Mouse (Mus musculus): ENCODE measurements around the gene Cacna1e. TPM values are rescaled to one million over a fixed set of nuclear protein-coding genes. Genes with fewer than 3 reads are reported as not detected.

The Cacna1e gene
- polyA plus RNA-seq, 1 experiment from 2014 or later, result 0.20 TPM

DNA sequence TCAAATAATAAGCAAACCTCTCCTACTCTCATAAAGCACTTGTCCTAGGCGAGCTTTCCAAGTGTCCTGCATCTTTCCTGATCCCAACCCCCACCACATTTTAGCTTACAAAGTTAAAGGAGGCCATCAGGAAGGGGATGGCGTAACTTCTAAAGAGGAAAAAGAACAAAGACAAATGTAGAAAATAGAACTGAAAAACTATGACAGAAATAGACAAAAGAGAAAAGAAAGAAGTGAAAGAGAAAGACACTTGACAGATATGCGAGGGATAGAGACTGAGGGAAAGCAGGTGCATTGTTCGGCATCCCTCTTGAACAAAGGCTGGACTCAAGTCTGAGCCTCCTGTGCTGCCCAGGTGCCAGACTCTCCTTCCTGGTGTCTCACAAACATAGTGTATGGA lies 246.5 kb downstream of the Cacna1e start:
- WGBS (ENCODE audit: insufficient replicate concordance), result 68% methylated on average over 4 of the region's 4 CpGs
- Histone ChIP-seq H3K36me3 (replicated peaks; ENCODE audit: insufficient read depth, low read length) (no peaks in the 10 kb centered on the region), H3K27ac (ENCODE audit: low read depth) (no peak overlapping the region), H3K4me3 (ENCODE audit: low read depth, low read length) (no peak overlapping the region), H3K27me3 (ENCODE audit: insufficient read depth, low read length) (no peaks in the 10 kb centered on the region), H3K4me1 (ENCODE audit: insufficient read depth) (no peaks in the 10 kb centered on the region), H3K9ac (replicated peaks) (no peak overlapping the region), H3K4me2 (ENCODE audit: low read depth, low read length) (no peak overlapping the region), H3K9me3 (ENCODE audit: low read length) (no peaks in the 10 kb centered on the region)
- DNase-seq (no peak), ATAC-seq (no peak)
- no peak for TF ChIP-seq EP300 (IDR thresholded peaks at IDR 0.05; ENCODE audit: low read depth)
- TF ChIP-seq CTCF (IDR thresholded peaks at IDR 0.05; ENCODE audit: low read depth), result no peak

- H3K4me2 ChIP-seq (ENCODE audit: low read depth, low read length), result no peak overlapping the region
- H3K9me3 ChIP-seq (ENCODE audit: low read length), result no peaks in the 10 kb centered on the region
- no peak overlapping the region for H3K9ac ChIP-seq (replicated peaks)
- no peaks in the 10 kb centered on the region for H3K27me3 ChIP-seq (ENCODE audit: insufficient read depth, low read length)
- TF ChIP-seq EP300 (IDR thresholded peaks at IDR 0.05; ENCODE audit: low read depth) (no peak), CTCF (IDR thresholded peaks at IDR 0.05; ENCODE audit: low read depth) (no peak)
- H3K36me3 ChIP-seq (replicated peaks; ENCODE audit: insufficient read depth, low read length), result no peaks in the 10 kb centered on the region
- ATAC-seq (no peak), DNase-seq (no peak)
- H3K4me1 ChIP-seq (ENCODE audit: insufficient read depth), result no peaks in the 10 kb centered on the region
- no peak overlapping the region for H3K27ac ChIP-seq (ENCODE audit: low read depth)
- no peak overlapping the region for H3K4me3 ChIP-seq (ENCODE audit: low read depth, low read length)
- 87% methylated on average over 9 of the region's 9 CpGs for WGBS (ENCODE audit: insufficient replicate concordance)
These were observed 248.5 kb downstream of the Cacna1e start for GRCm38 (mm10) chr1:154635766-154636165.

GRCm38 (mm10) chr1:154632886-154633285 lies 251.4 kb downstream of the Cacna1e start:
- TF ChIP-seq EP300 (IDR thresholded peaks at IDR 0.05; ENCODE audit: low read depth) (no peak), CTCF (IDR thresholded peaks at IDR 0.05; ENCODE audit: low read depth) (no peak)
- no peak overlapping the region for H3K4me2 ChIP-seq (ENCODE audit: low read depth, low read length)
- no peak overlapping the region for H3K27ac ChIP-seq (ENCODE audit: low read depth)
- no peak for ATAC-seq
- H3K4me3 ChIP-seq (ENCODE audit: low read depth, low read length), result no peak overlapping the region
- H3K4me1 ChIP-seq (ENCODE audit: insufficient read depth), result no peaks in the 10 kb centered on the region
- no peak overlapping the region for H3K9ac ChIP-seq (replicated peaks)
- no peak for DNase-seq
- no peaks in the 10 kb centered on the region for H3K9me3 ChIP-seq (ENCODE audit: low read length)
- WGBS (ENCODE audit: insufficient replicate concordance), result 75% methylated on average over 2 of the region's 2 CpGs
- H3K27me3 ChIP-seq (ENCODE audit: insufficient read depth, low read length), result no peaks in the 10 kb centered on the region
- H3K36me3 ChIP-seq (replicated peaks; ENCODE audit: insufficient read depth, low read length), result no peaks in the 10 kb centered on the region

DNA sequence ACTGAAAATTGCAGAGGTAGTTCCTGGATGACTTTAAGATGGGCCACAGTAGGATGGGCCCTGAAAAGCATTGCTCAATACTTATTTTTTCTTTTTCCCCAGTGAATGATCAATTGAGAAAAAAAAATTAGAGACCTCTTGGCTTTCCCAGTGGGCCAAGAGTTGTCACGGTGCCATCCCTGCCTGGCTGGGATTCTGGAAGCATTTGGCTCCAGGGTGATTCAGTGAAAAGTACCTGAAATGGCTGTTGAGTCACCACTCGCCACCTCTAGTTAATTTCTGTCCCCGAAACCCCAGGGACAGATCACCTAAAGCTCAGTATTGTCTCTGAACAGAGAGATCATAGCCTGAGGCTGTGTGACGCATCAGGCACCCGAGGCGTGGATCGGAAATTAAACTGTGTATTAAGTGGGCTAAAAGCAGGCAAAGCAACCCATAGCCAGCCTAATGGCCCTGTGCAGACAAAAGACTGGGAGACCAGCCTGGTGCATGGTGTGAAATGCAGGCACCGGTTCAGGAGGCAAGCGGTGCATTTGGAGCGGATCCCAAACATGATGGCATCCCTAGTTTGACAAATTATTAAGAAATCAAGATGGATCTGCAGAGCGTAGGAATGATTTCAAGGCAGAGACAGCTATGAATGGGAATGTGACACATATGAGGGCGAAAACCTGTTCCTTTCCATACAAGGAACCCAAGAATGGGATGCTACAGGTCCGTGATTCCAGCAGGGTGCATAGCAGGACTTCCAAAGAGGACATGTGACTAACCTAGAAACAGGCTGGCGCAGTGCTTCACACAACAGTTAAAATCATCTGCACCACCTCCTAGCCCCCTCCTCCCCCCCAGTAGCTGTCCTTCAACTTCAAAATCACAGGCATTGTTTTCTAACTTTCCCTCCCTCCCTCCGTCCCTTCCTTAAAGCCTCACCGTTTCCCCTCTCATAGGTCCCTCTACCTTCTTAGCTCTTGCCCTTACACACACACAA lies 261.3 kb downstream of the Cacna1e start:
- ATAC-seq, result no peak
- H3K4me1 ChIP-seq (ENCODE audit: insufficient read depth), result no peaks in the 10 kb centered on the region
- no peak for DNase-seq
- no peak overlapping the region for H3K4me2 ChIP-seq (ENCODE audit: low read depth, low read length)
- no peaks in the 10 kb centered on the region for H3K36me3 ChIP-seq (replicated peaks; ENCODE audit: insufficient read depth, low read length)
- TF ChIP-seq EP300 (IDR thresholded peaks at IDR 0.05; ENCODE audit: low read depth) (no peak), CTCF (IDR thresholded peaks at IDR 0.05; ENCODE audit: low read depth) (no peak)
- no peak overlapping the region for H3K4me3 ChIP-seq (ENCODE audit: low read depth, low read length)
- no peak overlapping the region for H3K27ac ChIP-seq (ENCODE audit: low read depth)
- H3K9me3 ChIP-seq (ENCODE audit: low read length), result no peaks in the 10 kb centered on the region
- no peaks in the 10 kb centered on the region for H3K27me3 ChIP-seq (ENCODE audit: insufficient read depth, low read length)
- no peak overlapping the region for H3K9ac ChIP-seq (replicated peaks)
- 76% methylated on average over 16 of the region's 16 CpGs for WGBS (ENCODE audit: insufficient replicate concordance)

GRCm38 (mm10) chr1:154617743-154618455 lies 266.4 kb downstream of the Cacna1e start:
- 40% methylated on average over 7 of the region's 7 CpGs for WGBS (ENCODE audit: insufficient replicate concordance)
- no peaks in the 10 kb centered on the region for H3K9me3 ChIP-seq (ENCODE audit: low read length)

DNA sequence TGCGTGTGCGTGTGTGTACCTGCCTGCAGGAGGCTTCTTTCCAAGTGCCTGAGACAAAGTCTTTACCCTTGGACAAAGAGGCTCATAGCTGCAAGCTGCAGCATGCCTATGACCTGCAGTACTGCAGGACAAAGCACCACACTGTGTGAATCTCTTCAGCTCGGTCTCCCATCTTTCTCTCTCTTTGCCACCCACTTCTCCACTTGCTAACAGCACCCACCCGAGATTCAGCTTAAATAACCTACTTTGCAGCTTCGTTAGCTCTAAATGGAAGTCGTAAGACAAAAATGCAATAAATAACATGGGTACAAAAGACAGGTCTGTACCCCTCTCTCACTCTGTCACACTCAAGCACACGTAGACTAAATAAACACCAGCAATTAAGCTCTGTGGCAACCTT lies 268.5 kb downstream of the Cacna1e start:
- DNase-seq (no peak), ATAC-seq (no peak)
- TF ChIP-seq EP300 (IDR thresholded peaks at IDR 0.05; ENCODE audit: low read depth) (no peak), CTCF (IDR thresholded peaks at IDR 0.05; ENCODE audit: low read depth) (no peak)
- Histone ChIP-seq H3K4me2 (ENCODE audit: low read depth, low read length) (no peak overlapping the region), H3K27ac (ENCODE audit: low read depth) (no peak overlapping the region), H3K36me3 (replicated peaks; ENCODE audit: insufficient read depth, low read length) (no peaks in the 10 kb centered on the region), H3K9me3 (ENCODE audit: low read length) (no peaks in the 10 kb centered on the region), H3K4me1 (ENCODE audit: insufficient read depth) (no peaks in the 10 kb centered on the region), H3K27me3 (ENCODE audit: insufficient read depth, low read length) (no peaks in the 10 kb centered on the region), H3K4me3 (ENCODE audit: low read depth, low read length) (no peak overlapping the region), H3K9ac (replicated peaks) (no peak overlapping the region)
- 64% methylated on average over 7 of the region's 7 CpGs for WGBS (ENCODE audit: insufficient replicate concordance)

More at GRCm38 (mm10) chr1:154617743-154618455, 266.4 kb downstream of the Cacna1e start:
- no peaks in the 10 kb centered on the region for H3K4me1 ChIP-seq (ENCODE audit: insufficient read depth)
- H3K27ac ChIP-seq (ENCODE audit: low read depth), result peak overlapping the region; percentile 45; the same call in 1 of the 2 replicates
- no peak overlapping the region for H3K9ac ChIP-seq (replicated peaks)
- no peak overlapping the region for H3K4me2 ChIP-seq (ENCODE audit: low read depth, low read length)
- H3K27me3 ChIP-seq (ENCODE audit: insufficient read depth, low read length), result no peaks in the 10 kb centered on the region
- DNase-seq (peak; percentile 46), ATAC-seq (peak; percentile 35; the same call in 1 of the 2 replicates)
- no peak for TF ChIP-seq EP300 (IDR thresholded peaks at IDR 0.05; ENCODE audit: low read depth)
- TF ChIP-seq CTCF (IDR thresholded peaks at IDR 0.05; ENCODE audit: low read depth), result no peak
- no peaks in the 10 kb centered on the region for H3K36me3 ChIP-seq (replicated peaks; ENCODE audit: insufficient read depth, low read length)
- H3K4me3 ChIP-seq (ENCODE audit: low read depth, low read length), result no peak overlapping the region
